Mouse (Mus musculus) layer of hippocampus, postnatal 25 days (tissue): ENCODE data around the gene Smad1. TPM values are rescaled to one million over a fixed set of nuclear protein-coding genes. Genes with fewer than 3 reads are reported as not detected.
A peak's percentile ranks its signal among the peaks of the same experiment; 100 is the strongest.

Source experiments
- DNase-seq, 2 experiments: peaks; one replicate each; pipeline ENCODE4 v3.0.0; 2022; ENCODE audit warnings: mixed read lengths in 2 of 2, low spot score in 1 of 2; ENCODE audit errors: extremely low spot score in 1 of 2
- total RNA-seq, 2 experiments: library from RNA; stranded (reverse); gene quantifications; 2 replicates each; pipeline ENCODE4 v1.2.3; 2021

Smad1 gene
- total RNA-seq, 2 experiments from 2014 or later, result 23.9 to 24.4 TPM

- DNase-seq, result no peak
These were observed 14.7 kb downstream of the Smad1 start for GRCm38 (mm10) chr8:79384276-79385271.

- DNase-seq, result no peak
These were observed 16.5 kb downstream of the Smad1 start for GRCm38 (mm10) chr8:79382857-79383262.

- DNase-seq, result no peak
These were observed 17.5 kb downstream of the Smad1 start for GRCm38 (mm10) chr8:79381771-79382170.

- DNase-seq, result no peak
These were observed 18.9 kb downstream of the Smad1 start for GRCm38 (mm10) chr8:79380386-79380785.

DNA sequence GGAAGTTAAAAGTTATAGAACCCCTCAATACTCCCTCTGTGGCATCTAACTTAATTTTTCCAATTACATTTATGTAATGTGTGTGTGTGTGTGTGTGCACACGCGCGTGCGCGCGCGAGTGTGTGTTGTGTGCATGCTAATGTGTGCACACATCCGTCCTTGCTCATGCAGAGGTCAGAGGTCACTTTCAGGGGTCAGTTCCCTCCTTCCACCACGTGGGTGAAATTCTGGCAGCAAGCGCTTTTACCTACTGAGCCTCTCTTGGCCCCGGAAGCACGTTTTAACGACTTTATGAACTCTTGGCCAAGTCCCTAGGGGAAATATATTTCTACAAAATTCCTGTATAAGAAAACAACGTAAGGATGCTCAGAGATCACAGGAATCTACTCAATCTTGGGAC is 19.3 kb downstream of the Smad1 start:
- no peak for DNase-seq

GRCm38 (mm10) chr8:79376648-79377047 is 22.7 kb downstream of the Smad1 start:
- DNase-seq, result no peak

DNA sequence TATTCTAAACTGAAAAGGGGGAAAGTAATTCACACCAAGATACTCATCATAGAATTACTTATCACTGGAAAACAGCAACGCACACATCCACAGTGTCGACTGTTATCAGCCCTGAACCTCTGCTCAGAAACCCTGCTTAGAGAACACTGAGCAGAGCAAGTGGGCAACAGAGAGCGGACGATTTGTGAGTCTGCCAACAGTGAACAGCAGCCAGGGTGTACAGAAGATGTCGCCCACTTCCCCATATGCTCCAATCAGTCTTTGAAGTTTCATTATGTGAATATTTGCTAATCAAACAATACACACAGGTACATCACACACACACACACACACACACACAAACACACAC is 23.6 kb downstream of the Smad1 start:
- peak in 1 of 2 experiments; percentile 35 for DNase-seq

- DNase-seq, result no peak
These were observed 24.1 kb downstream of the Smad1 start for GRCm38 (mm10) chr8:79375074-79375774.

- no peak for DNase-seq
These were observed 24.9 kb downstream of the Smad1 start for GRCm38 (mm10) chr8:79374410-79374809.

- no peak for DNase-seq
These were observed 25.8 kb downstream of the Smad1 start for GRCm38 (mm10) chr8:79373563-79373962.

DNA sequence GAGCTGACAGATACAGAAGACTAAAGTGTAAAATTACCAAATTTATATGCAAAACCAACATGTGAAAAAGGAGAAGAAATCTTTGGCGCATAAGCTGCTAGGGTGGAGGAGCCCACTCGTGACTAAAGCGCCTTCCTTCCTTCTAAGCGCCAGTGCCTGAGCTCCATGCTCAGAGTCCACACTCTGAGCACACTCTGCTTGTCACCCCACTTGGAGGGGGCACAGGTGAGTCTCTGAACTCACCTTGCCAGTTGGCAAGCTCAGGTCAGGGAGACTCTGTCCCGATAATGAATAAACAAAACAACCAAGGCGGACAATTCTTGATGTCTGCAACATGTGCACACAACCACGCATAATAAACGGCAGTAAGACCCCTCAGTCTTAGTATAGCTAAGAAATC is 26.4 kb downstream of the Smad1 start:
- DNase-seq, result no peak

DNA sequence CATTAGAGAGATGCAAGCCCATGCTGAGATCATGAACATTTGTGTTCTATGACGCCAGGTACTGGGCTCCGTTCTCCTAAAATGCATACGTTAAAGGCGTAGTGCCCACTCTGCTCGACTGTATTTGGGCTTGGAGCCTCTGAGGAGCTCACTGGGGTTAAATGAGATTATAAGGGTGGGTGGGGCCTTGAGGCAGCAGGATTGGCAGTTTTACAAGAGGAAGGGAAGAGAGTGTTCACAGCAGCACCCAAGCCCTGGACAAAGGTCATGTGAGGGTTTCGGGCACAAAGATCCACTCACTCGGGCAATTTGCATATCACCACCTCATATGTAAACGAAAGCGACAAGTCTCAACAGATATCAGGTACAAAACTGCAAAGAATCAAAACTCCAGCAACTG is 26.8 kb downstream of the Smad1 start:
- DNase-seq, result no peak

DNA sequence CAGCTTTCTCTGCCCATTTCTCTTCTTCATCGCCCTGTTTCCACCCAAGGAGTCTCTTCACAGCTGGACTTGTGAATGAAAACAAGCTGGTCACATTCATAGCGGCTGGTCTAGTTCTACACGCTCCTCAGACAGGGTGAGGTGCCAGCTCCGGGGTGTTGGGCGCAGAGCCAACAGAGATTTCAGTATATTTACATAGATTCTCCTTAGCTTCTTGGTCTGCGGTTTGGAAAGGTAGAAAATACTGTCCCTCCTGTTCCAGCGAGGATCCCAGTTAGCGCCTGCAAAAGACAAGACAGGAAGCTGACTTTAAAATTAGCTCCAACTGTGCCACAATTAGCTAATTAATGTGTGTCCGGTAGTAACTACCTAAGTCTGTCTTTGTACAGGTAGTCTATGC is 27.2 kb downstream of the Smad1 start:
- no peak for DNase-seq

- DNase-seq, result no peak
These were observed 28.6 kb downstream of the Smad1 start for GRCm38 (mm10) chr8:79370646-79371290.

DNA sequence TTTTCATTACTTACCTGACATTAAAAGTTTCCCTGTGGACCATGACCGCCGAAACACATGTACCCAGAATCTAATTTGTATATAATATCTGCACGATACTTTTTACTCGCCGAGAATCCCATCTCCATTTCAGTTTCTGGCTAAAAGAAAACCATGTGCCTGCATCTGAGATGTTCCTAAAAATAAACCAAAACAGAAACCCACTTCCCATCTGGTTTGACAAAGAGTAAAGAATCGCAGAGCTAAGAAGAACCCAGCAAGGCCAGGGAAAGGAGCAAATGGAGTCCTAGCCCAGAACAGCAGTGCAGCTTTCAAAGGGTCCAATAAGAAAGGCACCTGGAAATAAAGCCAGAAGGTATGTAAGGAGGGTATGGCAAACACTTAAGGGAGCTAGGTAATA is 30.2 kb downstream of the Smad1 start:
- DNase-seq, result no peak

GRCm38 (mm10) chr8:79367959-79368358 is 31.4 kb downstream of the Smad1 start:
- no peak for DNase-seq

DNA sequence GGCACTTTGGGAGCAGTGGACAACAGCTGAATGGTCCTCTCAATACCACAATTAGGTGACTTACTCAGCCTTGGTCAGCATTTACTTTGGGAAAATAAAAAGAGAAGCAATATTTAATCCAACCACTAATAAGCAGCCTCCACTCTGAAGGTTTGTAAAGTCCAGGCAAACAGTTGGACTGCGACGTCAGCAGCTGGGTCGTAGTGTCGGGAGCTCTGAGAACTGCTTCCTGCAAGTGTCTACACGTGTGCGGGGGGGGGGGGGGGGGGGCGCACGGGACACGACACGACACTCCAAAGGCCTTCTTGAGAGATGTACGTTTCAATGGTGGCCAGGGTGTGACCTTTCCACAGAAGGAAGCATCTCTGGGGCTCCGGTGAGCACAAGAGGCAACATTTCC is 32.0 kb downstream of the Smad1 start:
- DNase-seq, result no peak

DNA sequence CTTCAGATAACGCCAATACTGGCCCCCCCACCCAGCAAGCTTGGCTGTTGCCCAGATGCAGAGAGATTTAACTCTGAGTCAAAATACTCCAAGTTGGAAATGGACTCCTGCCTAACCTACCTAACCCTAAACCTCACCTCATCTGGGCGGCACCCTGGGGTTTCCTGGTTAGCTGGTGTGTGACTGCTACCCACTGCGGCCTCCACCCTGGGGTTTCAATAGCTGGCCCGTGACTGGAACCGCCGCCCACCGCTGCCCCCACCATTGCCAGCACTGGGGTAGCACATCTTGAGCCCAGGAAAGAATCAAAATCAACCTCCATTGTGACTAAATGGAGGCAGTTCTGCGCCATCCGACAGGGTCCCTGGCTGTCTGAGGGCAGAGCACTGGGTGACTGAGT is 33.1 kb downstream of the Smad1 start:
- no peak for DNase-seq

- no peak for DNase-seq
These were observed 33.6 kb downstream of the Smad1 start for GRCm38 (mm10) chr8:79365707-79366106.

DNA sequence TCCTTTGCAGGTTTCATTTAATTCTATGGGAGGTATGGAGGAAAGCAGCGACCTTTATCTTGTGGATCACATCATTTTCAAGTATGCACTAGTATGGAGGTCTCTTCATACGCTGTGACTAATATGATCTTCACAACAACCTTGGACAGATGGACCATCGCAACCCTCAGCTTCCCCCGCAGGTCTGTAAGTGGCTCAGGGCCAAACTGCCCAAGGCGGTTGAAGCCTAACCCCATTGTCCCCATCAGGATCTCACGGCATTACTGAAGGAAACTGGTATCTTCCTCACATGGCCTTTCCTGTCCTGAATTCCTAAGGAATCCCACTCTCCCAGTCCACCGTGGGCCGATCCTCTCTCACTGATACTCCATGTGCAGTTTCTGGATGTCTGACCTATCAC is 34.5 kb downstream of the Smad1 start:
- no peak for DNase-seq

GRCm38 (mm10) chr8:79362430-79362829 is 36.9 kb downstream of the Smad1 start:
- DNase-seq, result no peak
